Mouse (Mus musculus) right cerebral cortex, postnatal 36 days (tissue): ENCODE data around the gene E130114P18Rik.

Experiments used
- DNase-seq, 2 experiments: peaks; one replicate each; pipeline ENCODE4 v3.0.0; 2022; ENCODE audit warnings: low spot score in 2 of 2, mixed read lengths in 1 of 2

E130114P18Rik gene

GRCm38 (mm10) chr4:97569320-97569719 is 208.6 kb downstream of the E130114P18Rik start:
- DNase-seq: no peak

GRCm38 (mm10) chr4:97564656-97565055 is 213.2 kb downstream of the E130114P18Rik start:
- no peak for DNase-seq

- no peak for DNase-seq
Observed at GRCm38 (mm10) chr4:97564199-97564598, 213.7 kb downstream of the E130114P18Rik start.

- DNase-seq: no peak
Observed at GRCm38 (mm10) chr4:97557585-97557984, 220.3 kb downstream of the E130114P18Rik start.

- no peak for DNase-seq
Observed at GRCm38 (mm10) chr4:97544016-97544415, 233.9 kb downstream of the E130114P18Rik start.

GRCm38 (mm10) chr4:97532072-97532471 is 245.8 kb downstream of the E130114P18Rik start:
- DNase-seq: no peak

- no peak for DNase-seq
Observed at GRCm38 (mm10) chr4:97528517-97528916, 249.4 kb downstream of the E130114P18Rik start.
